Mouse (Mus musculus) G1E (cell line): ENCODE results near the gene Mb21d2. TPM values are rescaled to one million over a fixed set of nuclear protein-coding genes. Genes with fewer than 3 reads are reported as not detected.

Experiments
- ATAC-seq: 2 replicates; pipeline ENCODE4 v1.8.0; 2016; ENCODE audit warnings: mild to moderate bottlenecking; ENCODE audit not compliant: insufficient number of reproducible peaks, poor library complexity, low FRiP score, severe bottlenecking; ENCODE audit errors: extremely low read depth
- DNase-seq: peaks from one replicate; pipeline ENCODE4 v3.0.0; 2012; ENCODE audit warnings: low spot score
- H3K27me3 ChIP-seq: 2 replicates; pipeline ENCODE4 v1.6.1; 2012; ENCODE audit warnings: mild to moderate bottlenecking, low read length, inconsistent platforms; ENCODE audit not compliant: insufficient read depth
- H3K36me3 ChIP-seq: replicated peaks from 2 replicates; pipeline ENCODE3; 2012; ENCODE audit warnings: mild to moderate bottlenecking, inconsistent platforms
- H3K4me1 ChIP-seq: 2 replicates; pipeline ENCODE4 v1.6.1; 2012; ENCODE audit warnings: low read depth, low read length, inconsistent platforms, mixed read lengths; ENCODE audit not compliant: insufficient read depth
- H3K4me3 ChIP-seq: 2 replicates; pipeline ENCODE4 v1.5.1; 2012; ENCODE audit warnings: low read depth, mild to moderate bottlenecking, inconsistent platforms, low read length, moderate library complexity, mixed read lengths
- H3K9me3 ChIP-seq: replicated peaks from 2 replicates; pipeline ENCODE4 v1.6.1; 2012; ENCODE audit warnings: inconsistent platforms
- CTCF ChIP-seq: IDR thresholded peaks from 2 replicates; pipeline ENCODE4 v1.5.1; 2012; ENCODE audit warnings: low read depth, low read length, inconsistent platforms, mixed read lengths
- GATA1 ChIP-seq: IDR thresholded peaks from 2 replicates; pipeline ENCODE4 v1.6.1; 2012; ENCODE audit warnings: borderline replicate concordance, low read length, inconsistent platforms, mixed read lengths
- GATA2 ChIP-seq: IDR thresholded peaks from 2 replicates; pipeline ENCODE4 v1.6.1; 2012; ENCODE audit warnings: low read depth, low read length, inconsistent platforms, borderline replicate concordance
- POLR2AphosphoS5 ChIP-seq: IDR thresholded peaks from 2 replicates; pipeline ENCODE4 v1.6.1; 2012; ENCODE audit warnings: low read depth, low read length, inconsistent platforms; ENCODE audit not compliant: insufficient replicate concordance
- TAL1 ChIP-seq: conservative IDR thresholded peaks from 2 replicates; pipeline ENCODE4 v1.6.1; 2012; ENCODE audit warnings: low read depth, low read length, inconsistent platforms, mixed read lengths
- polyA plus RNA-seq: library from polyadenylated mRNA; stranded (reverse); fragments of >175 nt; gene quantifications from 2 replicates; pipeline ENCODE4 v1.2.3, GENCODE M21; 2012
- total RNA-seq, 2 experiments: library from RNA; stranded (forward) in 1 of 2; stranded (reverse) in 1 of 2; fragments of 200-1000 nt in 1 of 2; fragments of >200 nt in 1 of 2; fragmentation: Nextera tagmentation in 1 of 2; gene quantifications; 2 replicates each; pipeline ENCODE4 v1.2.3; 2014 to 2017

Mb21d2 gene
- total and polyA plus RNA-seq, 3 experiments: not detected

- no peaks in the 10 kb centered on the region for H3K4me1 ChIP-seq
- ATAC-seq: no peak
- DNase-seq: no peak
- no peaks in the 10 kb centered on the region for H3K36me3 ChIP-seq
- H3K9me3 ChIP-seq: peaks cover 66% of the 10 kb centered on the region
- no peaks in the 10 kb centered on the region for H3K27me3 ChIP-seq
- H3K4me3 ChIP-seq: no peak overlapping the region
- TF ChIP-seq GATA1 (no peak), GATA2 (no peak), CTCF (no peak), POLR2AphosphoS5 (no peak), TAL1 (no peak)
These were observed 88.4 kb downstream of the Mb21d2 start for GRCm38 (mm10) chr16:28841102-28841501.

GRCm38 (mm10) chr16:28840075-28840974, 89.1 kb downstream of the Mb21d2 start:
- ATAC-seq (no peak), DNase-seq (no peak)
- Histone ChIP-seq H3K36me3 (no peaks in the 10 kb centered on the region), H3K9me3 (peaks cover 69% of the 10 kb centered on the region), H3K4me1 (no peaks in the 10 kb centered on the region), H3K4me3 (no peak overlapping the region), H3K27me3 (no peaks in the 10 kb centered on the region)
- no peak for TF ChIP-seq GATA1

GRCm38 (mm10) chr16:28839575-28839974, 89.9 kb downstream of the Mb21d2 start:
- Histone ChIP-seq H3K4me1 (no peaks in the 10 kb centered on the region), H3K4me3 (no peak overlapping the region), H3K9me3 (peaks cover 70% of the 10 kb centered on the region), H3K27me3 (no peaks in the 10 kb centered on the region), H3K36me3 (no peaks in the 10 kb centered on the region)
- TF ChIP-seq CTCF (no peak), GATA1 (no peak), GATA2 (no peak), TAL1 (no peak), POLR2AphosphoS5 (no peak)
- DNase-seq (no peak), ATAC-seq (no peak)

- no peak overlapping the region for H3K4me3 ChIP-seq
- H3K4me1 ChIP-seq: no peaks in the 10 kb centered on the region
- no peaks in the 10 kb centered on the region for H3K27me3 ChIP-seq
- H3K9me3 ChIP-seq: peaks cover 70% of the 10 kb centered on the region
- no peaks in the 10 kb centered on the region for H3K36me3 ChIP-seq
- ATAC-seq: no peak
- no peak for DNase-seq
- TF ChIP-seq TAL1: no peak
- TF ChIP-seq GATA1: no peak
- TF ChIP-seq CTCF: no peak
- no peak for TF ChIP-seq POLR2AphosphoS5
- no peak for TF ChIP-seq GATA2
These were observed 91.5 kb downstream of the Mb21d2 start for GRCm38 (mm10) chr16:28838016-28838415.

GRCm38 (mm10) chr16:28832085-28832635, 97.3 kb downstream of the Mb21d2 start:
- no peak overlapping the region for H3K4me3 ChIP-seq
- peaks cover 68% of the 10 kb centered on the region for H3K9me3 ChIP-seq
- no peaks in the 10 kb centered on the region for H3K4me1 ChIP-seq
- ATAC-seq (no peak), DNase-seq (no peak)
- H3K27me3 ChIP-seq: no peaks in the 10 kb centered on the region
- TF ChIP-seq CTCF: no peak
- TF ChIP-seq TAL1: no peak
- TF ChIP-seq GATA1: no peak
- no peak for TF ChIP-seq POLR2AphosphoS5
- no peak for TF ChIP-seq GATA2
- no peaks in the 10 kb centered on the region for H3K36me3 ChIP-seq

GRCm38 (mm10) chr16:28829263-28829955, 100.1 kb downstream of the Mb21d2 start:
- Histone ChIP-seq H3K4me1 (no peaks in the 10 kb centered on the region), H3K4me3 (no peak overlapping the region), H3K36me3 (no peaks in the 10 kb centered on the region), H3K27me3 (no peaks in the 10 kb centered on the region), H3K9me3 (peaks cover 60% of the 10 kb centered on the region)
- no peak for TF ChIP-seq CTCF
- TF ChIP-seq TAL1: no peak
- no peak for TF ChIP-seq POLR2AphosphoS5
- TF ChIP-seq GATA1: no peak
- TF ChIP-seq GATA2: no peak
- no peak for DNase-seq
- ATAC-seq: no peak
